Mouse (Mus musculus) Patski (cell line): ENCODE results near the gene Crtap. TPM values are rescaled to one million over a fixed set of nuclear protein-coding genes. Genes with fewer than 3 reads are reported as not detected.
A peak's percentile ranks its signal among the peaks of the same experiment; 100 is the strongest.
"Not testable (repeated sequence)": the region's sequence is repeated elsewhere in the genome, so short reads cannot be mapped to it uniquely, and the experiment has no call there.

ENCODE experiments used
- ATAC-seq: fragments of 100-300 bp; one replicate; pipeline ENCODE4 v1.8.0; 2021
- CTCF ChIA-PET: fragments of 350-600 bp; sonication (Branson Sonifier 250); formaldehyde crosslinking; loops from one replicate; lab custom pipeline; 2022; ENCODE audit warnings: inconsistent platforms; lab: Charles Lee
- POLR2A ChIA-PET: fragments of 350-600 bp; sonication (Branson Sonifier 250); formaldehyde crosslinking; loops from one replicate; lab custom pipeline; 2022; ENCODE audit warnings: antibody characterized with exemption, inconsistent platforms; lab: Charles Lee
- DNase-seq: peaks from one replicate; pipeline ENCODE4 v3.0.0-alpha.2; 2011; ENCODE audit warnings: low read depth, low spot score
- H3K27me3 ChIP-seq: fragments of 371-371 bp; one replicate; pipeline ENCODE4 v1.5.1; 2021
- CTCF ChIP-seq: fragments of 100-300 bp; IDR thresholded peaks from one replicate; pipeline ENCODE4 v1.5.1; 2021
- in situ Hi-C: fragments of 300-500 bp; cut with MboI; formaldehyde crosslinking; loops from 3 replicates; pipeline ENCODE4 v1.11.1; 2018; ENCODE audit warnings: low pct_unique_long_range_greater_than_20kb, mixed read lengths
- polyA plus RNA-seq: library from polyadenylated mRNA; unstranded; gene quantifications from one replicate; pipeline ENCODE4 v1.2.3, GENCODE M21; 2021

Crtap gene
- polyA plus RNA-seq, 1 experiment from 2014 or later: 179 TPM

DNA sequence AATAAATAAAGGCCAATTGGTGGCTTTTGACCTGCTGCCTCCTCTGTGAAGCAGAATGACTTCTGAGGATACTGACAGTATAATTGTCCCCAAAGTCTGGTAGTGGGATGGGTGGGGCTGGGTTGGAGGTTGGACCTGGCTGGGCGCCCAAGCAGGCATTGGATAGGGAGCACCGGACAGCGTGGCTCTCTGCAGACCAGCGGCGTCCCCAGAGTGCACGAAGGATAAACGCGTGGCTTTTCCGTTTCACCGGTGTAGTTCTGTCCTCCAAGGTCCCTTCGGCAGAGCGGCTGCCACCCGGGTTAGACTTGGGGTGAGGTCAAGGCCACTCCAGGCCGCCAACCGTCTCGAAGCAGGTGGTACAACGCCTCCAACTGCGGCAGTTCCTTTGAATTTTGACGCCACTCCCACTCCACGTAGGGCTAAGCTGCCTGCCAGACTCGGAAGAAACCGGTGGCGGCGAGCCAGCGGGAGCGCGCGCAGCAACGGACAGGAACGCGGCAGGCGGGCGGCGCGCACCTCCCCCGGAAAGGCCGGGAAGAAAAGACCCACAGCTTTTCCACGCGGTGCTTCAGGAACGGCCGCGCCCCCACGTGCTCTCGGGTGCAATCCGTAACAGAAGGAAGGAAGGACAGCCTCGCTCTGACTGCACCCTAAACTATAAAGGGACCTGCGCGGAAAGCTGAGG, 22.5 kb downstream of the Crtap start:
- CTCF ChIA-PET: no interaction called here
- in situ Hi-C loops: loop anchor here (5.0 kb wide), 1 partner anchor 281 kb away; no protein-coding TSS in a partner anchor
- no peak for TF ChIP-seq CTCF

DNA sequence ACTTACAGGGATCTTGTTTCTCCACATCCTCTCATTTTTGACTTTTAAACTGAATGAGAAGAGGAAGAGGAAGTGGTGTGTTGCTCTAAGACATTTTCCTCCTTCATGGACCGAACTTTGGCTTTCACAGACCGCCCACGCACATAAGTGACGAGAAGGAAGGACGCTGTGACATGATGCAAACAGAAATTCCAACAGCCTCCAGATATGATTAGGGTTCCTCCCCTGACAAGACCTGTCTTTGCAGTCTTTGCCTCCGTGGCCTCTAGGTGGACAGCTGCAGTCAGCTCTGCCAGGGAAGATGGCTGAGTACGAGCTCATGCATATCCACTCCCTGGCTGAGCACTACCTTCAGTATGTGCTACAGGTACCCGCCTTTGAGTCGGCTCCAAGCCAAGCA, 60.6 kb downstream of the Crtap start, which contains the start of gene Bcl2a1c:
Gene Bcl2a1c, plus strand, starts transcription at position 281 of the 400 bp plus-strand sequence.
- ATAC-seq, in situ Hi-C loops, CTCF ChIA-PET, POLR2A ChIA-PET, DNase-seq, H3K27me3 ChIP-seq: not testable (repeated sequence)

More for the DNA sequence above, 22.5 kb downstream of the Crtap start:
- no peaks in the 10 kb centered on the region for H3K27me3 ChIP-seq
- POLR2A ChIA-PET: no interaction called here
- peak; percentile 60 for ATAC-seq
- no peak for DNase-seq

DNA sequence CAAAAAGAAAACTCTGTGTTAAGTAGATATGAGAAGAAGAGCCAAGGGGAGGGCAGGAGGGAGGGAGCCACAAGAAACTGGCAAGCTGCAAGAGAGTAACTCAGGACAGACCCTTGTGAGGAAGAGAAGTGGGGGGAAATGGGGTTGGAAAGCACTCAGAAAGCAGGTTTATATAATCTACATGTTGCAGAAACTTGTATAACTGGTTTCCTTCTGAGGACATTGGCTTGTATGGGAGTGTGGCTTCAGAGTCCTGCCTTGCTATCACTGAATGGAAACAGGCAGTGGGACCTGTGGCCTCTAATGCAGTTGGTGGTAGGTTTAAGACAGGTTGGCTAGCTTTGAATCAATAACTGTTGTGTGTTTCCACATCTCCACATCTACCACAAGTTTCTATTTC, 62.1 kb downstream of the Crtap start:
- ATAC-seq, H3K27me3 ChIP-seq, POLR2A ChIA-PET, DNase-seq, CTCF ChIA-PET, in situ Hi-C loops: not testable (repeated sequence)

DNA sequence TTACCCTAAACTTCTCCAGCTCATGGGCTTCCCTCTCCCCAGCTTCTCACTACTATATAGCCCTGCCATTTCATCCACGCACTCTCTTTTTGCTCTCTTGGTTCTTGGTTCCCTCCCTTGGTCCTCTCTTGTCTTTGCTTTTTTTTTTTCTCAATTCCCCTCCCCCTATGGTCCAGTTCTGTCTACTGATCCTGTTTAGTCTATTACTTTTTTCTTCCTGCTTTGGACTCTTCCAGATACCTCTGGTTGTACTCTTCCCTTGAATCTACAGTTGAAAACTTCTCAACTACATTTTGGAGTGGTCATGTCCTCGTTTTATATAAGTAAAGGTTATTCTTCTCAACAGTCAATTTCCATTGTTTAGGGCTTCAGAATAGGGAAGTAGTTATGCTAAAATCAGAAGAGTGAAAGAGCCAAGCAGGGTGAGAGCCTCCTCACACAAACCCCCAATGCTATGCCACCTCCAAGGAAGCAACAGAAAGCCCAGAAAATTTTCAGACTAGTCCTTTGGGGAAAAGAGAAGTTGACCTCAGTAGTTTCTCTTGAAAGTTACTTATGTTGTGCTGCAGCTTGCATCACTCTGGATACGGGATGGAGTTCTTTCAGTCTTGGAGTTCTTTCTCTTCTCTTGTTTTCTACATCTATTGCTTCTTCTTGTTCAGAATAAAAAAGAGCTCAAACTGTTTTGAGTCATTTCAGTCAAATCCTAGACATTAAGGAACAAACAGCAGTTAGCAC, 64.3 kb downstream of the Crtap start:
- ChIA-PET CTCF (no interaction called here), POLR2A (no interaction called here)
- no peaks in the 10 kb centered on the region for H3K27me3 ChIP-seq
- DNase-seq (no peak), ATAC-seq (no peak)
- no peak for TF ChIP-seq CTCF
- in situ Hi-C loops: no loop called here

Other genes with a start within 250 kb of the Crtap start
- not detected for gene Bcl2a1c, start 60.5 kb downstream of the Crtap start, polyA plus RNA-seq
- gene Glb1, start 10.4 kb upstream of the Crtap start, polyA plus RNA-seq: 66.2 TPM
- gene Tmppe, start 10.4 kb upstream of the Crtap start, polyA plus RNA-seq: 5.7 TPM
- not detected for gene Ccr4, start 114.2 kb upstream of the Crtap start, polyA plus RNA-seq
- not detected for gene C130032M10Rik, start 125.0 kb upstream of the Crtap start, polyA plus RNA-seq
- gene Trim71, start 173.7 kb upstream of the Crtap start, polyA plus RNA-seq: not detected
- gene Cnot10, start 249.5 kb upstream of the Crtap start, polyA plus RNA-seq: 46.3 TPM